Mouse (Mus musculus): ENCODE data around the gene Schip1.

The Schip1 gene

GRCm38 (mm10) chr3:68383672-68384071 lies 319.1 kb downstream of the Schip1 start:
- in situ Hi-C loops (cut with MboI, MseI) = no loop called here

- in situ Hi-C loops (cut with MboI, MseI) = no loop called here
Measured at GRCm38 (mm10) chr3:68385544-68385943, 320.9 kb downstream of the Schip1 start.

GRCm38 (mm10) chr3:68388023-68388422 lies 323.4 kb downstream of the Schip1 start:
- in situ Hi-C loops (cut with MboI, MseI) = no loop called here

GRCm38 (mm10) chr3:68393578-68393977 lies 329.0 kb downstream of the Schip1 start:
- in situ Hi-C loops (cut with MboI, MseI) = no loop called here

- in situ Hi-C loops (cut with MboI, MseI) = no loop called here
Measured at GRCm38 (mm10) chr3:68398691-68399090, 334.1 kb downstream of the Schip1 start.

- in situ Hi-C loops (cut with MboI, MseI) = no loop called here
Measured at GRCm38 (mm10) chr3:68400121-68400520, 335.5 kb downstream of the Schip1 start.

GRCm38 (mm10) chr3:68403343-68403742 lies 338.7 kb downstream of the Schip1 start:
- in situ Hi-C loops (cut with MboI, MseI) = no loop called here

- in situ Hi-C loops (cut with MboI, MseI) = no loop called here
Measured at GRCm38 (mm10) chr3:68403783-68404217, 339.2 kb downstream of the Schip1 start.

GRCm38 (mm10) chr3:68405724-68406123 lies 341.1 kb downstream of the Schip1 start:
- in situ Hi-C loops (cut with MboI, MseI) = no loop called here

- in situ Hi-C loops (cut with MboI, MseI) = no loop called here
Measured at GRCm38 (mm10) chr3:68412262-68412661, 347.7 kb downstream of the Schip1 start.

GRCm38 (mm10) chr3:68419792-68420191 lies 355.2 kb downstream of the Schip1 start:
- in situ Hi-C loops (cut with MboI, MseI) = no loop called here

- in situ Hi-C loops (cut with MboI, MseI) = no loop called here
Measured at GRCm38 (mm10) chr3:68420927-68421326, 356.3 kb downstream of the Schip1 start.

GRCm38 (mm10) chr3:68421849-68422248 lies 357.2 kb downstream of the Schip1 start:
- in situ Hi-C loops (cut with MboI, MseI) = no loop called here

- in situ Hi-C loops (cut with MboI, MseI) = no loop called here
Measured at GRCm38 (mm10) chr3:68428081-68428480, 363.5 kb downstream of the Schip1 start.

- in situ Hi-C loops (cut with MboI, MseI) = no loop called here
Measured at GRCm38 (mm10) chr3:68434435-68434834, 369.8 kb downstream of the Schip1 start.

- in situ Hi-C loops (cut with MboI, MseI) = no loop called here
Measured at GRCm38 (mm10) chr3:68434897-68435296, 370.3 kb downstream of the Schip1 start.

GRCm38 (mm10) chr3:68448480-68448879 lies 383.9 kb downstream of the Schip1 start:
- in situ Hi-C loops (cut with MboI, MseI) = no loop called here

- in situ Hi-C loops (cut with MboI, MseI) = no loop called here
Measured at GRCm38 (mm10) chr3:68451634-68452033, 387.0 kb downstream of the Schip1 start.

GRCm38 (mm10) chr3:68453266-68453665 lies 388.7 kb downstream of the Schip1 start:
- in situ Hi-C loops (cut with MboI, MseI) = no loop called here

- in situ Hi-C loops (cut with MboI, MseI) = no loop called here
Measured at GRCm38 (mm10) chr3:68453719-68454455, 389.3 kb downstream of the Schip1 start.

GRCm38 (mm10) chr3:68466643-68467042 lies 402.0 kb downstream of the Schip1 start:
- in situ Hi-C loops (cut with MboI, MseI) = no loop called here

GRCm38 (mm10) chr3:68467941-68468687 lies 403.5 kb downstream of the Schip1 start:
- in situ Hi-C loops (cut with MboI, MseI) = no loop called here

GRCm38 (mm10) chr3:68469643-68470042 lies 405.0 kb downstream of the Schip1 start:
- in situ Hi-C loops (cut with MboI, MseI) = no loop called here

Measured in regulatory T cell (primary cell).